Mouse (Mus musculus) cerebellum, adult 2 months (tissue): Measurements from ENCODE around the gene Lgals3bp. TPM values are rescaled to one million over a fixed set of nuclear protein-coding genes. Genes with fewer than 3 reads are reported as not detected.

Source experiments
- DNase-seq, 2 experiments: peaks; one replicate each; pipeline ENCODE4 v3.0.0; 2021
- H3K27ac ChIP-seq: fragments of 200-500 bp; 2 replicates; pipeline ENCODE4 v1.5.1; 2012; ENCODE audit warnings: low read length, control low read depth, inconsistent platforms; ENCODE audit not compliant: insufficient read depth
- H3K27me3 ChIP-seq: fragments of 200-500 bp; 2 replicates; pipeline ENCODE4 v1.6.1; 2012; ENCODE audit warnings: inconsistent platforms, mild to moderate bottlenecking, low read length, moderate library complexity; ENCODE audit not compliant: control insufficient read depth, insufficient read depth
- H3K4me1 ChIP-seq: fragments of 200-500 bp; 2 replicates; pipeline ENCODE4 v1.6.1; 2011; ENCODE audit warnings: low read length; ENCODE audit not compliant: control insufficient read depth, insufficient read depth
- H3K4me3 ChIP-seq: fragments of 200-500 bp; replicated peaks from 2 replicates; pipeline ENCODE3; 2011; ENCODE audit warnings: mild to moderate bottlenecking, low read depth, low read length, control low read depth; ENCODE audit not compliant: insufficient read depth
- CTCF ChIP-seq: fragments of 200-500 bp; IDR thresholded peaks from 2 replicates; pipeline ENCODE4 v1.5.1; 2011; ENCODE audit warnings: low read depth, mild to moderate bottlenecking, control low read depth, low read length, moderate library complexity, borderline replicate concordance; ENCODE audit not compliant: insufficient read depth
- POLR2A ChIP-seq: fragments of 200-500 bp; IDR thresholded peaks from 2 replicates; pipeline ENCODE4 v1.6.1; 2011; ENCODE audit warnings: low read length, control low read depth, borderline replicate concordance; ENCODE audit not compliant: insufficient read depth
- WGBS: fragments of 180-500 bp; shearing (Covaris S2); methylation state at CpG from one replicate; pipeline ENCODE4 v1.1.7; 2018; 5-methylcytosine and 5-hydroxymethylcytosine counted together
- polyA plus RNA-seq: library from polyadenylated mRNA; depleted of rRNA; stranded (reverse); fragments of >200 nt; gene quantifications from 2 replicates; pipeline ENCODE4 v1.2.3, GENCODE M21; 2012; rRNA removed

Gene Lgals3bp
- polyA plus RNA-seq = 23.6 and 24.9 TPM in 2 replicates

DNA sequence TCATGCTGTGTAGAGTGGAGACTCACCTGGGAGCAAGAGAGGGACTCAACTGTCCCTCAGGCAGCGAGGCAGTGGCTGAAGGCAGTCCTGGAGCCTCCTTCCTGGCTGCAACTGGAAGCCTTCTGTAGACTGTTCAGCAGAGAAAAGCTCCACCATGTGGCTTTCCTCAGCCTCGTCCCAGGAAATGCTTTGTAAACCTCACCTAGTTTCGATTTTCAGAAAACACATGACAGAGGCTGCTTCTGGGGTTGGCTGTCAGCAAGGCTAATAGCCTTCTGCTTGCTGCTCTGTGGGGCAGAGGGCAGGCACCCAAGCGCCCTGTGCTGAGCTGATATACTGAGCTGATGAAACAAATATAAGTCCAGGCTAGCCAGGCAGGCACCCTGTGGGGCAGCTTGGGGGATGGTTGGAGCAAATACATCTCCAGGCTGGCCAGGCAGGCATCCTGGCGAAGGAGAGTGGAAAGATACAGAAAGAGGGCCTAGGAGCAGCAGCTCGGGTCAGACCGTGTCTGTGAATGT is at the start of gene Lgals3bp:
Lgals3bp (minus strand) TSS at position 333 of the 521 bp plus-strand sequence.
- TF ChIP-seq CTCF (peak; percentile 24; the same call in 1 of the 2 replicates), POLR2A (peak; percentile 35; the same call in 1 of the 2 replicates)

DNA sequence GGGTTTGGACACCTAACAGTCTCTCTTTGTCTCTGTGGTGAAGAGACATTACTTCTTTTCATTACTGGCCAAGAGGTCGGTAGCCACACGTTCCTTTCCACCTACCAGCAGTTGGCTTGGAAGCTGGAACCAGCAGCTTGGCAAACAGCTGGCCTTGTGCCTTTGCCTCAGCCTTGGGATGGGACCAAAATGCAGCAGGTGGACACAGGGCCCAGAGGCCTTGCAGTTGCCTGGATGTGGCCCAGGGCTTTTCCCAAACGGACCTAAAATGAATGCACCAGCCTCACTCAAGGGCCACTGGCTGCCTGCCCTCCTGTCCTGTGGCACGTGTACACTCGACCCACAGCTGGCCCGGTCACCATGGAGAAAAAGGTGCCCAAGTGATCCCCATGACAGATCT is 49.3 kb upstream of the Lgals3bp start:
- Histone ChIP-seq H3K4me1 (peaks cover 14% of the 10 kb centered on the region), H3K4me3 (no peak overlapping the region), H3K27me3 (no peaks in the 10 kb centered on the region), H3K27ac (no peak overlapping the region)
- DNase-seq = no peak
- TF ChIP-seq POLR2A (no peak), CTCF (no peak)
- WGBS = 57% methylated on average over 6 of the region's 6 CpGs

More for the DNA sequence above, at the start of gene Lgals3bp:
- H3K4me1 ChIP-seq = peaks cover 31% of the 10 kb centered on the region
- DNase-seq = peak; percentile 75 to 78
- no peak within 1 kb of the TSS for H3K4me3 ChIP-seq
- no peaks in the 10 kb centered on the region for H3K27me3 ChIP-seq
- peak within 1 kb of the TSS; percentile 35 for H3K27ac ChIP-seq
- WGBS = 2% methylated on average over 7 of the region's 7 CpGs

DNA sequence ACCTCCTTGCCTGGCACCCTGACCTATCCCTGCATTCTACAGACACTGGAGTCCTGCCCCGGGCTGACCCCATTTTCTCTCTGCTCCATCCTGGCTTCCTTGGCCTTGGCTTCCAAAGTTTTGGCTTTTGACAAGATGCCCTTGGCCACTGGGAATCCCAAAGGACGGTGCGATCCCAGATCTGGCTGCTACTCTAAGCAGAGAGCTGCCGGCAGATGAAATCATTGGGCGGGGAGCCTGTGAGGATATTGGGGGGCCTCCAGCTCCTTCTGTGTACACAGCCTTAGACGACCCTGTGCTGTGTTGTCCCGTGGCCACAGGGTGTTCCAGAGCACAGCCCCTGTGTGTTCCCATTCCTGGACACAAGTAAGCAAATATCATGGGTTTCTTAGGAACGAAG is 46.5 kb upstream of the Lgals3bp start:
- no peak for TF ChIP-seq POLR2A
- TF ChIP-seq CTCF = no peak
- peaks cover 12% of the 10 kb centered on the region; the same call in 1 of the 2 replicates for H3K4me1 ChIP-seq

DNA sequence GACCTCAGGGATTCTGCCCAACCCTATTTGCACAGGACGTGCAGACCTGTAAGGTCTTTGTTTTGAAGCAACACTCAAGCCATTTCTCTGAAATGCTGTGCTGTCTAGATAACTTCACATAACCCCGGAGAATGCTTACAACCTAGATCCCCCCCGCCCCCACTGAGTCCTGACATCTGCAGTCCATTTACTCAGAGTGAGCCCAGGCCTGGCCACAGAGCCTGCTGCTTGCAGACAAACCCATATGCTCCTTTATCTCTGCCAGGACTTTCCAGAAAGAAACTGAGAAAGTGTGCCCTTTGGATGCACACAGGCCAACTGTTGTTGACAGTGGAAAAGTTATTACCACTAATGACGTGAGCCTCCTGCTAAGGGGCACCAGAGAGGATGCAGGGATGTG is 45.5 kb upstream of the Lgals3bp start:
- Histone ChIP-seq H3K4me3 (no peak overlapping the region), H3K27ac (no peak overlapping the region), H3K4me1 (peaks cover 12% of the 10 kb centered on the region; the same call in 1 of the 2 replicates), H3K27me3 (no peaks in the 10 kb centered on the region)
- DNase-seq = peak in 1 of 2 experiments; percentile 37
- TF ChIP-seq CTCF (no peak), POLR2A (no peak)
- WGBS = 30% methylated on average over 4 of the region's 4 CpGs

More for the DNA sequence above, 46.5 kb upstream of the Lgals3bp start:
- no peaks in the 10 kb centered on the region for H3K27me3 ChIP-seq
- no peak overlapping the region for H3K27ac ChIP-seq
- no peak for DNase-seq
- WGBS = 48% methylated on average over 8 of the region's 8 CpGs
- H3K4me3 ChIP-seq = no peak overlapping the region

DNA sequence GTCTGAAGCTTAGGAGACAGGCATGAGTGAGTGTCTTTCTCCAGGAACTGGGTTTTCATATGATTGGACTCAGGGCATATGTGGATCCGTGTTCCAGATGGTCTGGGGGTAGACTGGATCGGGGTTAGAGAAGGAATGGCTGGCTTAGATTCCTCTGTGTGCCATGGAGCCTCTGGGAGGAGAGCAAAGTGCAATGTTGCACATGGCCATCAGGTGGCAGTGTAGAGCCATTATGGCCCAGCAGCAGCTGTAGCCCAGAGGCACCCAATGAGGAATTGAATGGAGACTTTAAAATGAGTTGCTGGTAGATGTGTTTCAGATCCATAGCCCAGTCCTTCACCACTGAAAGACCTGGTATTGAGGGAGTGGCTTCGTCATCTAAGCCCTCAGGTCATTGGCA is 44.0 kb upstream of the Lgals3bp start:
- 10% methylated on average over 3 of the region's 3 CpGs for WGBS
- Histone ChIP-seq H3K27me3 (no peaks in the 10 kb centered on the region), H3K4me3 (no peak overlapping the region), H3K27ac (no peak overlapping the region), H3K4me1 (peaks cover 12% of the 10 kb centered on the region; the same call in 1 of the 2 replicates)
- peak; percentile 53 to 75 for DNase-seq
- TF ChIP-seq POLR2A (no peak), CTCF (peak; percentile 97)

DNA sequence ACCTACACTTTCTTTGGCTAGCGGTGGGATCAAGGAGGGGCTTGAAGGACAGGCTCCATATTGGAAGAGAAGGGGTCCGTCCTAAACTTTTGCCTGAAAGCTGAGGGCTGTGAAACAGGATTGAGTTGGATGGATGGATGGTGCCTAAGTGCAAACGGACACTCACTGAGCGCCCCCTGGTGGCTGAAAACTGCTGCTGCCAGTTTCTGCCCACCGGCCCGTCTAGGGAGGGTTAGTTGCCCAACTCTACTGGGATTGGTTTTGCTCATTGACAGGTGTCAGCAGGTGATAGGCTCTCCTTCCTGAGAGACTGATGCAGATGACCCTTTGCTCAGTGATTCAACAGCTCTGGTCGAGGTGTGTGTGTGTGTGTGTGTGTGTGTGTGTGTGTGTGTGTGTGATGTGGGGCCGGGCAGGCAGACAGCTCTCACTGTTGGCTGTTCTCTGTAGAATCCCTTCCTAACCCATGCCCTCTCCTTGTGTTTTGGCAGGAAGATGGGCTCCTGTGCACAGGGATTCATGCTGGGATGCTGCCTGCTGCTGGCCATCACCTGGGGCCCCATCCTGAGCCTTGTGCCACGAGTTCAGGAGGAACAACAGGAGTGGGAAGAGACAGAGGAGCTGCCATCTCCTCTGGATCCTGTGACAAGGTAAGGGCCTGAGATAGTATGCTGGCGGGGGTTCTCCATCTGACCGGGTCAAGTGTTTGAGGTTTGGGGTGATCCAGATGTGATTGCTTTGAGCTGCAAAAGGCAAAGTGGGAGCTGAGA is 41.5 kb upstream of the Lgals3bp start:
- no peak overlapping the region for H3K27ac ChIP-seq
- WGBS = 37% methylated on average over 11 of the region's 11 CpGs
- DNase-seq = peak; percentile 40 to 68
- no peak overlapping the region for H3K4me3 ChIP-seq
- TF ChIP-seq CTCF = peak; percentile 82
- TF ChIP-seq POLR2A = no peak
- no peaks in the 10 kb centered on the region for H3K27me3 ChIP-seq
- peaks cover 19% of the 10 kb centered on the region for H3K4me1 ChIP-seq

DNA sequence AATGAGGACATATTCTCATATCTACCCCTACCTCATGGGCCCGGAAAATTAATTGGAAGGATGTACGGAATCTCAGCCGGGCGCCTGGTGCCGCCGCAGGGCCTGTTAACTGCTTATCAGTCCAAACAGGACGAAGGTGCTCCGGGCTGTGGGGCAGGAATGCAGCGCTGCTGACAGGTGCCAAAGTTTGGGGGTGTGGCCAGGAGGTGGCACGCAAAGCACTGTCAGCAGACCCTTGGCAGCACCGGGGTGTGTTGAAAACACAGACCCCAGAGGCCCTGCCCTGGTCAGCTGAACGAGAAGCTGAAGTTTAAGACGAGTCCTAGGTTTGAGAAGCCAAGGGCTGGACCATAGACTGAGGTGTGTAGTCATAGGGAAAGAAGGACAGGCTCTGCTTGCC is 40.8 kb upstream of the Lgals3bp start:
- H3K4me1 ChIP-seq = peaks cover 18% of the 10 kb centered on the region
- TF ChIP-seq POLR2A = no peak
- no peak for TF ChIP-seq CTCF
- H3K27me3 ChIP-seq = no peaks in the 10 kb centered on the region
- no peak overlapping the region for H3K4me3 ChIP-seq
- H3K27ac ChIP-seq = no peak overlapping the region
- no peak for DNase-seq
- 88% methylated on average over 13 of the region's 13 CpGs for WGBS
